Mouse (Mus musculus) CH12.LX (cell line): ENCODE data around the gene Sesn1. TPM values are rescaled to one million over a fixed set of nuclear protein-coding genes. Genes with fewer than 3 reads are reported as not detected.

Source experiments
- DNase-seq: peaks from one replicate; pipeline ENCODE4 v3.0.0-alpha.2; 2013; ENCODE audit errors: extremely low read depth
- H3K27ac ChIP-seq: 2 replicates; pipeline ENCODE4 v1.5.1; 2012; ENCODE audit warnings: low read depth, mild to moderate bottlenecking, control low read depth, moderate library complexity; ENCODE audit not compliant: insufficient read depth
- H3K27me3 ChIP-seq: replicated peaks from 2 replicates; pipeline ENCODE3; 2012; ENCODE audit warnings: inconsistent platforms
- H3K36me3 ChIP-seq, 2 experiments: replicated peaks in 1 of 2; 2 replicates each; pipeline versions ENCODE3 to v1.6.1; 2012; ENCODE audit warnings: inconsistent platforms in 1 of 2, low read length in 1 of 2, mild to moderate bottlenecking in 1 of 2, mixed read lengths in 1 of 2, moderate library complexity in 1 of 2; ENCODE audit not compliant: control insufficient read depth in 1 of 2, insufficient read depth in 1 of 2
- H3K4me1 ChIP-seq, 2 experiments: 2 replicates each; pipeline ENCODE4 v1.6.1; 2012; ENCODE audit warnings: inconsistent platforms in 1 of 2, moderate library complexity in 1 of 2; ENCODE audit not compliant: insufficient read depth in 2 of 2, control insufficient read depth in 1 of 2
- H3K4me2 ChIP-seq: 2 replicates; pipeline ENCODE4 v1.6.1; 2012; ENCODE audit warnings: low read depth, mild to moderate bottlenecking, control low read depth; ENCODE audit not compliant: poor library complexity, insufficient read depth, severe bottlenecking
- H3K4me3 ChIP-seq, 3 experiments: fragments of 150-350 bp in 1 of 3; sonication (generic) in 1 of 3; replicated peaks in 1 of 3; 2 replicates each; pipeline versions ENCODE3 to v1.5.1; 2011 to 2012; ENCODE audit warnings: low read depth in 2 of 3, low read length in 2 of 3, mild to moderate bottlenecking in 2 of 3, moderate library complexity in 2 of 3, control low read depth in 1 of 3, improper control_type of control experiment in 1 of 3, inconsistent platforms in 1 of 3, mixed read lengths in 1 of 3; ENCODE audit not compliant: poor library complexity in 1 of 3
- H3K79me2 ChIP-seq: replicated peaks from 2 replicates; pipeline ENCODE4 v1.6.1; 2012; ENCODE audit warnings: mild to moderate bottlenecking, moderate library complexity; ENCODE audit not compliant: control insufficient read depth, poor library complexity, insufficient read depth, severe bottlenecking; ENCODE audit errors: extremely low read depth
- H3K9ac ChIP-seq: 2 replicates; pipeline ENCODE4 v1.6.1; 2012; ENCODE audit warnings: low read depth, mild to moderate bottlenecking, control low read depth, moderate library complexity; ENCODE audit not compliant: insufficient read depth
- H3K9me3 ChIP-seq: replicated peaks from 2 replicates; pipeline ENCODE3; 2012; ENCODE audit warnings: low read length, inconsistent platforms, mixed read lengths
- CHD1 ChIP-seq: IDR thresholded peaks from 2 replicates; pipeline ENCODE4 v1.6.1; 2012; ENCODE audit warnings: low read depth, low read length, improper control_type of control experiment, inconsistent platforms
- CTCF ChIP-seq, 2 experiments: IDR thresholded peaks in 1 of 2; conservative IDR thresholded peaks in 1 of 2; 2 replicates each; pipeline ENCODE4 v1.5.1; 2011 to 2012; ENCODE audit warnings: low read depth in 2 of 2, low read length in 2 of 2, improper control_type of control experiment in 1 of 2, inconsistent platforms in 1 of 2, mild to moderate bottlenecking in 1 of 2, moderate library complexity in 1 of 2
- E2F4 ChIP-seq: IDR thresholded peaks from 2 replicates; pipeline ENCODE4 v1.6.1; 2011; ENCODE audit warnings: low read depth, low read length, improper control_type of control experiment; ENCODE audit not compliant: insufficient replicate concordance
- ELF1 ChIP-seq: IDR thresholded peaks from 2 replicates; pipeline ENCODE4 v1.6.1; 2014; ENCODE audit warnings: low read depth, mild to moderate bottlenecking, inconsistent platforms, low read length, improper control_type of control experiment
- EP300 ChIP-seq: IDR thresholded peaks from 2 replicates; pipeline ENCODE4 v1.6.1; 2011; ENCODE audit warnings: low read length, improper control_type of control experiment
- ETS1 ChIP-seq: conservative IDR thresholded peaks from 2 replicates; pipeline ENCODE4 v1.6.1; 2012; ENCODE audit warnings: low read depth, mild to moderate bottlenecking, inconsistent platforms, low read length, improper control_type of control experiment, moderate library complexity
- JUN ChIP-seq: IDR thresholded peaks from 2 replicates; pipeline ENCODE4 v1.6.1; 2011; ENCODE audit warnings: low read depth, mild to moderate bottlenecking, low read length, improper control_type of control experiment, moderate library complexity; ENCODE audit not compliant: insufficient read depth
- JUND ChIP-seq: conservative IDR thresholded peaks from 2 replicates; pipeline ENCODE4 v1.6.1; 2011; ENCODE audit warnings: low read depth, low read length, improper control_type of control experiment
- KAT2A ChIP-seq: IDR thresholded peaks from 2 replicates; pipeline ENCODE4 v1.6.1; 2012; ENCODE audit warnings: low read length, improper control_type of control experiment, inconsistent platforms; ENCODE audit not compliant: insufficient replicate concordance
- MAFK ChIP-seq: IDR thresholded peaks from 2 replicates; pipeline ENCODE4 v1.6.1; 2011; ENCODE audit warnings: low read length, improper control_type of control experiment; ENCODE audit not compliant: insufficient replicate concordance
- MAZ ChIP-seq: IDR thresholded peaks from 2 replicates; pipeline ENCODE4 v1.6.1; 2012; ENCODE audit warnings: low read depth, mild to moderate bottlenecking, inconsistent platforms, low read length, improper control_type of control experiment, moderate library complexity
- MEF2A ChIP-seq: IDR thresholded peaks from 2 replicates; pipeline ENCODE4 v1.6.1; 2014; ENCODE audit warnings: low read depth, mild to moderate bottlenecking, inconsistent platforms, low read length, improper control_type of control experiment, borderline replicate concordance
- MXI1 ChIP-seq: IDR thresholded peaks from 2 replicates; pipeline ENCODE4 v1.6.1; 2011; ENCODE audit warnings: mild to moderate bottlenecking, low read depth, low read length, improper control_type of control experiment
- MYC ChIP-seq: IDR thresholded peaks from 2 replicates; pipeline ENCODE4 v1.6.1; 2011; ENCODE audit warnings: low read depth, mild to moderate bottlenecking, improper control_type of control experiment, low read length
- NELFE ChIP-seq: IDR thresholded peaks from 2 replicates; pipeline ENCODE4 v1.6.1; 2011; ENCODE audit warnings: low read depth, low read length, improper control_type of control experiment
- PAX5 ChIP-seq: IDR thresholded peaks from 2 replicates; pipeline ENCODE4 v1.6.1; 2012; ENCODE audit warnings: low read length, inconsistent platforms, mixed read lengths
- POLR2AphosphoS2 ChIP-seq: IDR thresholded peaks from 2 replicates; pipeline ENCODE4 v1.6.1; 2011; ENCODE audit warnings: low read depth, low read length, improper control_type of control experiment
- RAD21 ChIP-seq: IDR thresholded peaks from 2 replicates; pipeline ENCODE4 v1.6.1; 2011; ENCODE audit warnings: low read depth, mild to moderate bottlenecking, low read length, improper control_type of control experiment, moderate library complexity
- RCOR1 ChIP-seq: conservative IDR thresholded peaks from 2 replicates; pipeline ENCODE4 v1.6.1; 2012; ENCODE audit warnings: low read depth, mild to moderate bottlenecking, inconsistent platforms, low read length, improper control_type of control experiment
- SIN3A ChIP-seq: IDR thresholded peaks from 2 replicates; pipeline ENCODE4 v1.6.1; 2012; ENCODE audit warnings: low read length, improper control_type of control experiment, inconsistent platforms
- SMC3 ChIP-seq: IDR thresholded peaks from 2 replicates; pipeline ENCODE4 v1.6.1; 2011; ENCODE audit warnings: low read depth, low read length, improper control_type of control experiment
- TCF12 ChIP-seq: IDR thresholded peaks from 2 replicates; pipeline ENCODE4 v1.6.1; 2014; ENCODE audit warnings: low read depth, mild to moderate bottlenecking, inconsistent platforms, low read length, improper control_type of control experiment
- ZC3H11A ChIP-seq: IDR thresholded peaks from 2 replicates; pipeline ENCODE4 v1.6.1; 2012; ENCODE audit warnings: low read depth, mild to moderate bottlenecking, inconsistent platforms, low read length, improper control_type of control experiment
- ZKSCAN1 ChIP-seq: IDR thresholded peaks from 2 replicates; pipeline ENCODE4 v1.6.1; 2012; ENCODE audit warnings: low read depth, inconsistent platforms, low read length, improper control_type of control experiment, borderline replicate concordance
- ZMIZ1 ChIP-seq: IDR thresholded peaks from 2 replicates; pipeline ENCODE4 v1.6.1; 2012; ENCODE audit warnings: low read depth, mild to moderate bottlenecking, inconsistent platforms, low read length, improper control_type of control experiment
- dilution Hi-C: fragments of 300-500 bp; cut with MboI; formaldehyde crosslinking; loops from 2 replicates; pipeline ENCODE4 v1.14.3; 2020; ENCODE audit warnings: low sequenced_read_pairs; ENCODE audit not compliant: extremely low pct_unique_long_range_greater_than_20kb, extremely low pct_ligation_motif_present
- in situ Hi-C: fragments of 300-500 bp; cut with MboI; formaldehyde crosslinking; loops from 3 replicates; pipeline ENCODE4 v1.14.3; 2019; ENCODE audit warnings: low sequenced_read_pairs, low pct_ligation_motif_present, low pct_unique_long_range_greater_than_20kb, mixed read lengths
- polyA plus RNA-seq: library from polyadenylated mRNA; unstranded; fragments of >175 nt; gene quantifications from 2 replicates; pipeline ENCODE4 v1.2.1, GENCODE M21; 2012; ENCODE audit warnings: low read depth; ENCODE audit not compliant: insufficient read length
- total RNA-seq, 2 experiments: library from RNA; depleted of rRNA; stranded (reverse); fragments of 300-350 nt in 1 of 2; fragments of >200 nt in 1 of 2; gene quantifications; 2 replicates each; pipeline ENCODE4 v1.2.3; 2012 to 2014

Sesn1 gene
- total and polyA plus RNA-seq, 3 experiments: 10.4 to 27.8 (median 22.0) TPM

DNA sequence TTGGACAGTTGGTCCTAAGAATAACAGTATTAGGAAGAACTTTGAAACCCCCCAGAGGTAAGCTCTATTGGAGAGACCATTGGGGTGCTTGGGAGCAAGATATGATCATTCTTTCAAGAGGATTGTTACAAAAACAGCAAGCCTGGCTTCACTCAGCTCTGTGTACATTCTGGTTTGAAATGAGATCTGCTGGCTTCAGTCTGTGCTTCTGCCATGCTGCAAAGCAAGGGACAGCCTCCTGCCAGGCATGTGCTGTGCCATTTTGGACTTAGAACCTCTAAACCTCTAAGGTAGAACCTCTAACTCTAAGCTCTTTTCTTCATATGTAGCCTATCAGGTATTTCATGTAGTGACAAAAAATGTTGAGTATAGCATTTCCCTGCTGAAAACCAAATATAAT, 65.9 kb downstream of the Sesn1 start:
- H3K27ac ChIP-seq: no peak overlapping the region
- H3K9me3 ChIP-seq: no peaks in the 10 kb centered on the region
- no peak overlapping the region for H3K9ac ChIP-seq
- in situ Hi-C loops (no loop called here), dilution Hi-C loops (no loop called here)
- TF ChIP-seq SIN3A (no peak), SMC3 (no peak), TCF12 (no peak), NELFE (no peak), ETS1 (no peak), ZKSCAN1 (no peak), PAX5 (no peak), CHD1 (no peak), MEF2A (no peak), MXI1 (no peak), MAZ (no peak)
- peaks cover 0 to 15% of the 10 kb centered on the region in 2 experiments; a peak in 2 of 4 replicates for H3K4me1 ChIP-seq
- H3K4me3 ChIP-seq: no peak overlapping the region
- peaks cover 0 to 2% of the 10 kb centered on the region in 2 experiments for H3K36me3 ChIP-seq
- no peaks in the 10 kb centered on the region for H3K27me3 ChIP-seq
- DNase-seq: no peak
- no peak overlapping the region for H3K4me2 ChIP-seq
- no peaks in the 10 kb centered on the region for H3K79me2 ChIP-seq

DNA sequence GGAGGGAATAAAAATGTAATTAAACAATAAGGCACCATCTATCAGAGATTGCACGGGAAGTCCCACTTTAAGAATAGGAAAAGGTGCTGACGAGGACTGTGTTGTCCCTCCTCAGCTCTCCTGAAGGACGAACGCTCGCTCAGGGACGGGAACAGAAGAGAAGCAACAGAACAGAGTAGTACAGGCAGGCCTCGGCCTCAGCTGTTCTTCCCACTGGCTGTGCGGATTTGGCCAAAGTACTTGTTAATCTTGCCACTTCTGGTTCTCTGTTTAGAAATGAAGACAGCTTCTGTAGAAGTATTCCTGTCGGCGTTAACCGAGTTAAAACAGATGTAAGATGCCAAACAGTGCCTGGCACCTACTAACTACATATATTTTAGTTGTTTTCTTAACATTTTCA, 68.6 kb downstream of the Sesn1 start:
- Histone ChIP-seq H3K4me2 (no peak overlapping the region), H3K9me3 (no peaks in the 10 kb centered on the region), H3K27ac (no peak overlapping the region), H3K36me3 (no peaks in the 10 kb centered on the region), H3K79me2 (no peaks in the 10 kb centered on the region), H3K4me1 (peaks cover 0 to 34% of the 10 kb centered on the region in 2 experiments; a peak in 2 of 4 replicates), H3K4me3 (no peak overlapping the region), H3K27me3 (no peaks in the 10 kb centered on the region), H3K9ac (no peak overlapping the region)
- in situ Hi-C loops (no loop called here), dilution Hi-C loops (no loop called here)
- TF ChIP-seq JUN (no peak), MYC (no peak), MAFK (no peak), E2F4 (no peak), ETS1 (no peak), RCOR1 (no peak), ELF1 (no peak), CTCF (conservative IDR thresholded peaks at IDR 0.05 in 1 of 2, IDR thresholded peaks at IDR 0.05 in 1 of 2; ENCODE audit: low read depth in 2 of 2, low read length in 2 of 2) (no peak), POLR2AphosphoS2 (no peak), ZMIZ1 (no peak), RAD21 (no peak), EP300 (no peak), SMC3 (no peak), KAT2A (no peak), SIN3A (no peak), ZC3H11A (no peak), JUND (no peak)
- DNase-seq: no peak
